Mouse (Mus musculus): Measurements from ENCODE around the gene Srrd.

Gene Srrd

DNA sequence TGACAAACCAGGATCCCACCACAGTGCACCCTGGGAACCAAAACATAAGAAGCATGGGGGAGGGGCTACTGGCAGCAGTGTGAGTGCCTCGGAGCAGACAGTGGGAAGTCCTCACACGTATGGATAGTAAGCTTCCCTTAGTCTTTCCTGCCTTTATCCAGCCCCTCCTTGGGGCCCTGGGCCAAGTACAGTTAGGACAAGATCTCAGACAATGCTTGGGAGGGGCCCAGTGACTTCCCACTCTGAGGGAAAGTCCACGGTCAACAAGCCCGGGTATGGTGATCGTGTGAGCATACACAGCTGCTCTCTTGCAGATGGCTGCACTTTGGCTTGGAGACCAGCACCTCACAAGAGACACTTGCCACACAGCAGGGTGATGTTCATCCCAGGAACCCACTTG is 25.5 kb downstream of the Srrd start:
- no peak for DNase-seq (ENCODE audit: low spot score)

DNA sequence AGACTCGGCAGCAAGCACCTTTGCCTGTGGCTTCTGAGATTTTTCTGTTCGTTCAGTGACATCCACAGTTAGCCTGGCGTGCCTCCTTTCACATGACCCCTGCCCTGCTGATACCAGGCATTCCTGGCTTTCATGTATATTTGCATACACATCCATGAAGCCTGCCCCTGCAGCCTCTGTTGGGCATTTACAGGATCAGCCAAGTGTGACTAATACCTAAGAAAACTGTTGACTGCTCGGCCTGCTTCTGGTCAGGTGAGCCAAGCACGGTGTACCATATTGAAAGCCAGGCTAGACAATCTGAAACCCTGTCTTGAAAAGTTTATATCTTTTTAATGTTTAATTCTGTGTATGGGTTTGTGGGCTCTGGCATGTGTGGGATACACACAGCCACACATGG is 26.4 kb downstream of the Srrd start:
- DNase-seq (ENCODE audit: low spot score): no peak

GRCm38 (mm10) chr5:112313222-112313885 is 29.5 kb downstream of the Srrd start:
- no peak for DNase-seq (ENCODE audit: low spot score)

GRCm38 (mm10) chr5:112305842-112306241 is 37.0 kb downstream of the Srrd start:
- no peak for DNase-seq (ENCODE audit: low spot score)

DNA sequence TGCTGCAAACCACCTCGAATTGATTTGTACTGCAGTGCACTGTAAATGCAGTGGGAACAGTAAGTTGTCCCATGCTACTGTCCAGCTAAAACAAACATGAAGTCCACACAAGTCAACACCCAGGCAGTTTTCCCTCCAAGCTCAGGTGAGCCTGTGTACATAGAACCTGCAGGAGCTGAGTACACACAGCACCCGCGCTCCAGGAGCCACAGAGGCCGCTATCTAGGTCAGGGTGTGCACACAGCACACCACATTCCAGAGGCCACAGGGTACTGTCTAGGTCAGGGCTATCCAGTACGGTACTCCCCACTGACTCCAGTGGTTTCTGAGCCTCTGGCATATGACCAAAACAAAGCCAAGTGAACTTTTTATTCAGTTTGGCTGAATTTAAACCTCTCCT is 40.5 kb downstream of the Srrd start:
- DNase-seq (ENCODE audit: low spot score): no peak

DNA sequence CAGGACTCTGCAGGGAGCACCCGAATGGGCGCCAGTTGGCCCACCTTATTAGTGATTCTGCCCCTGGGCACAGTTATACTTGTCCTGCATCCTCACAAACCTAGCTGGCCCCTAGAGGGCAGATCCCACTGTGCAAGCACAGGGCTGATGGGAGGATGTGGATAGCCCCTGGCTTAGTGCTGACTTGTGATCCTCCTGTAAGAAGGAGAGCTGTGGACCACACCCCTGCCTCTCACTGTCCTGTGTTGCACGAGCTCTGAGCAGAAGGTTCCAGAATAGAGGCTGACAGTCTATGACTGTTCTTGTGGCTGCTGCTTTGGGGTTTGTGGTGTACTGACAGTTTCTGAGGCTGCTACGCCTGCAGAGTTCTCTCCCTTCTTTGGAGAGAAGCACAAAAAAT is 41.1 kb downstream of the Srrd start:
- no peak for DNase-seq (ENCODE audit: low spot score)

DNA sequence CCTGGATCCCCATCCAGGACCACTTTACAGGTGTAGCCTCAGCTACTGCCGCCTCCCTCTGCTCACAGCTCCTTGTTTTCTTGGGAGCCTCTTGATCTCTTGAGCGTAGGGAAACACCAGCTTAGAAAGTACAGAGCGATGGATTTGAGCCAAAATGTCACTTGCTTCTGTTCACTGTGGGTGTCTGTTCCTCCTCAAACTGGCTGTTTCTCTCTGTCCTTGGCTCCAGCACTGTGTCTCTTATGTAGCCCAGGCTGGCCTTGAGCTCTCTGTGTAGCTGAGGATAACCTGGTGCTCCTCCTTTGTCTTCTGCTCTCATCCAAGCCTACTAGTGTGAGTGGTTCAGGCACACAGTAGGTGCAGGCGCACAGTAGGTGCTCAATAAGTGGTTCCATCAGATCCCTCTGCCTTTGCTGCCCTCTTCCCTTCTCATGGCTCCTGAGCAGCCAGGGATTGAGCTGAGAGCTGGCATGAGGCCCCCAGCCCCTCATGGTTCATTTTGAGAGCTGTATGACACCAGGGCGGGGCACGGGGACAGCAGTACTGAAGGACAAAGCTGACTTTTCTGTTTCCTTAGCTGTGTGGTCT is 42.0 kb downstream of the Srrd start:
- no peak for DNase-seq (ENCODE audit: low spot score)

GRCm38 (mm10) chr5:112300112-112300511 is 42.7 kb downstream of the Srrd start:
- no peak for DNase-seq (ENCODE audit: low spot score)

DNA sequence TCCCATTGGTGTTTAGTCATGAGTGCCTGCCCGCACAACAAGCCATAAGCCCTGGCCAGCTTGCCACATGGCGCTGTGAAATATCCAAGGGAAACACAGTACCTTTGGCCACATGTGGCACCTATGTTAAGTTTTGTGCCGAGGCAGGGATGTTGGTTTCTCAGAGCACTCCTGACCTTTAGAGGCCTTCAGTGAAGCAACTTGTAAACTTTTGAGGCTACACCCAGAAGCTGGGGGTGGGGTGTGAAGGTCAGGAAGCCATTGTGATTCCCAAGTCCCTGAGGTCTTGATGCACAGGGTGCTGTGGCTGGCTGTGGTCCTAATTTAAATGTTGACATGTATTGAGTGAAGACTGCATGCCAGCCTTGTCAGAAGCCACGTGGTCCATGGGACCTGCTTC is 43.4 kb downstream of the Srrd start:
- DNase-seq (ENCODE audit: low spot score): no peak

GRCm38 (mm10) chr5:112298226-112298988 is 44.4 kb downstream of the Srrd start:
- no peak for DNase-seq (ENCODE audit: low spot score)

DNA sequence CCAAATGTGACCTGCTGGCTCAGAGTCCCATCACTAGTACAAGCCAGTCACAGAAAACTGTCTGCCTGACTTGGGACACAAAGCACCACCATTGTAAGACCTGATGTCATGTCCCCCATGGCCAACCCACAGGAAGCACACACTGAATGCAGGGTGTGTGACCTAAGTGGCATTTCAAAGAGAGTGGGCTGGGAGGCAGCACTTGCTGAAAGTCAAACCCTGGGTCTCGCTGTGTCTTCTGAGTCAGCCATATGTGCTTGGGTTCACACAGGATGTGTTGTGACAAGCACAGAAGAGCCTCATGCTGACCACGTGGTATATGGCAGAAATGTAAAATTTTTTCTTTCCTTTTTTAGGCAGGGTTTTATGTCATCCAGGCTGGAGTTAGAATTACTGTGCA is 45.6 kb downstream of the Srrd start:
- DNase-seq (ENCODE audit: low spot score): no peak

DNA sequence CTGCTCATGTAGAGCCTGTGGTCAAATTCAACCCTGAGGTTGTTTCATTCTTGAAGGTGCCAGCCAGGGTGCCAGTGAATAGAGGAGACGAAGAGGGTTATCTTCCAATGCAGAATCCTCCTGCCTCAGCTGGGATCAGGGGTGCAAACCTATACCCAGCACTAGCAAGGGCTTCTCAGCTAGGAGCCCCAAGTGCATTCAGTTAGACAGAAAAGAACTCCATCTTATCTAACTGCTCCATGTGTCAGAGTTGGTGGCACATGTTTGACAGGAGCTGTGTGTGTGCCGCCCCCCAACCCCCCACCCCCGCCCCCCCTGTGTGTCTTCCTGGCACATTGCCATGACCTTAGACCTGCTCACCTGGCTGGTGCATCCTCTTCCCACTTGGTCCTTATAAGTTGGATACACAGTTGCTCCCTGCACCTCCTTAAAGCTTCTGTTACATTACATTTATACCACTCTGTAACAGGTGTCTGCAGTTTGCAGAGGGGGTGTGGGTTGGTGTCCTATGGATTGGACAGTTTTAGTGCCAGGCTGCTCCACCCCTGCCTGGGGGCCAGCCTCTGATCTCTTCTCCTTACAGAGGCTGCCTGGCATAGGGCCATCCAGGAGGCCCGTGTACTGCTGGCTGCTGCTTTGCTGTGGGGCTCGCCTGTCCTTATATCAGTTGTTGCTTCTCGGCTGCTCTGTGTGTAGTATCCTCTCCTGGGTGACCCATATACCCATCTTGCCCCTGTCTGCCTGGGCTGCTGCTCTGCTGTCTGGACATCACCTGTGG is 46.2 kb downstream of the Srrd start:
- DNase-seq (ENCODE audit: low spot score): no peak

GRCm38 (mm10) chr5:112295564-112295963 is 47.3 kb downstream of the Srrd start:
- no peak for DNase-seq (ENCODE audit: low spot score)

GRCm38 (mm10) chr5:112295162-112295561 is 47.7 kb downstream of the Srrd start:
- no peak for DNase-seq (ENCODE audit: low spot score)

DNA sequence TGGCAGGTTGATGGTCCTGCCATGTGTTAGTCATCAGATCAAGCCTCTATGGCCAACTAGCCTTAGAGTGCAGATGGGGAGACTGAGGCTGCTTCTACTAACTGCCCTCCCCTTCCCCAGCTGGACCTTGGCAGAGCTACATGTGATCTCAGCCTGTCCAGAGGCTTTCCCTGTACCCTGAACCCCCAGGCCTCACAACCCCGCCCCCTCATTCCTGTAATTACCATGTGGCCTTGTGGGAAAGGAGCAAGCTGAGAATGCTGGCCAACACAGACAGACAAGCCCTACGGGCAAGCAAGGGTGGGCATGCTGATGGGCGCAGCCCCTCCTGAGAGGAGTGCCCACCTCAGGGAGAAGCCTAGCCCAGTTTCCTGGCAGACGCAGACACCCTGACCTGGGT is 48.1 kb downstream of the Srrd start:
- DNase-seq (ENCODE audit: low spot score): no peak

- no peak for DNase-seq (ENCODE audit: low spot score)
These were observed 49.0 kb downstream of the Srrd start for GRCm38 (mm10) chr5:112293800-112294199.

- no peak for DNase-seq (ENCODE audit: low spot score)
These were observed 50.4 kb downstream of the Srrd start for GRCm38 (mm10) chr5:112292343-112292980.

- DNase-seq (ENCODE audit: low spot score): no peak
These were observed 51.0 kb downstream of the Srrd start for GRCm38 (mm10) chr5:112291866-112292265.

GRCm38 (mm10) chr5:112290536-112290880 is 52.3 kb downstream of the Srrd start:
- no peak for DNase-seq (ENCODE audit: low spot score)

DNA sequence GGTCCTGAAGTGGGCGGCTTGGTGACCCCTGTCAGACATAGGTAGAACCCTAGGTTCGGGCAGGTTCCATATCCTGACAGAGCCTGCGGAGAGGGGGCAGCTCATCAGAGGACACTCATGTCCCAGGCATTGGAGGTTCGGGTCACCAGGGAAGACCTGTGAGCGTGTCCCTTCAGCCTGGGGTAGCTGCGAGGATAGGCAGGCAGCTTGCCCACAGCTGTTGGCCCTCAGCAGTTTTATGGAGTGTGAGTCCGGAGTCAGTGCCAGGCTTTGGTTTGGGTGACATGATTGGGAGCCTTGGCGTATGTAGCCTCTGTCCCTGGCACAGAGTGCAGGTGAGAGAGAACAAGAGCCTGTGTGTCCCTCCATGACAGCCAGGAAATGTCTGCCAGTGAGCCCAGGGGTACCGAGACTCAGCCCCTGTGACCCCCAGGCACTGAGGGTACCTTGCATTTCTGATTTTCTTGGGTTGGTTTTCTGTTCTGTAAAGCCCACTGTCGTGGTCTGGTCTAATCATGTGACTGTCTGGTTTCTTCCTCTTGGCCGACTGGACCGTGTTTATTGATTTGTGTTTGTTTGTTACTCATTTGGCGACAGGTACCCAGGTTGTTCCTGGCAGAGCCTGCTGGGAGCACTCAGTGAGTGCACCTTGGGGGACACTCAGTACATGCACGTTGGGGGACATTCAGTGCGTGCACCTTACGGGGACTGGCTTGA is 52.9 kb downstream of the Srrd start:
- DNase-seq (ENCODE audit: low spot score): no peak

GRCm38 (mm10) chr5:112289236-112289635 is 53.6 kb downstream of the Srrd start:
- no peak for DNase-seq (ENCODE audit: low spot score)

All from urinary bladder, postnatal 10 days (tissue).